Comparison of ENCODE assay signal across 19 mouse cellular contexts in genomic region chr13:29354943-29355342, GRCm38 (mm10).
DNase-seq lines count a peak whose midpoint lies in the region; ATAC-seq lines count a peak whose summit lies in the region.
"Had no signal": no experiment of that assay in that cellular context is flagged by ENCODE, and none has a peak within 500 bp of the region (broad histone marks: within the 10 kb centered on the region; RNA-seq: fewer than 3 reads in every experiment).

No protein-coding gene starts in this region.

- H3K9me3 ChIP-seq in forebrain, embryonic 12.5 days, result 0 out of 2 replicates have a peak, but pooled peaks cover 5% of the 10 kb centered on the region
- no peaks in the 10 kb centered on the region for H3K9me3 ChIP-seq in forebrain, embryonic 11.5 days (ENCODE audit: control insufficient read depth, low read length)
- peaks cover 3% of the 10 kb centered on the region; the same call in 1 of the 2 replicates for H3K9me3 ChIP-seq in kidney, embryonic 16.5 days (ENCODE audit: low read length)
- H3K9me3 ChIP-seq: embryonic facial prominence, embryonic 15.5 days; lung, embryonic 15.5 days had no signal

- 79% methylated on average over 4 of the region's 4 CpGs for WGBS in forebrain, embryonic 12.5 days
- 90% methylated on average over 4 of the region's 4 CpGs for WGBS in forebrain, embryonic 11.5 days
- 81% methylated on average over 4 of the region's 4 CpGs for WGBS in kidney, embryonic 16.5 days

- no peak overlapping the region for H3K4me2 ChIP-seq in forebrain, embryonic 12.5 days
- H3K4me2 ChIP-seq in forebrain, embryonic 11.5 days (ENCODE audit: low read depth, low read length, severe bottlenecking), result no peak overlapping the region
- no peak overlapping the region for H3K4me2 ChIP-seq in kidney, embryonic 16.5 days (replicated peaks; ENCODE audit: low read depth, low read length)
- H3K4me2 ChIP-seq: embryonic facial prominence, embryonic 15.5 days; heart, embryonic 11.5 days; lung, embryonic 15.5 days had no signal

- H3K4me3 ChIP-seq in forebrain, embryonic 12.5 days (replicated peaks), result no peak overlapping the region
- H3K4me3 ChIP-seq in forebrain, embryonic 11.5 days (ENCODE audit: low read depth, low read length), result no peak overlapping the region
- H3K4me3 ChIP-seq in kidney, embryonic 16.5 days (ENCODE audit: low read length), result no peak overlapping the region
- H3K4me3 ChIP-seq: embryonic facial prominence, embryonic 15.5 days; lung, embryonic 15.5 days had no signal

- peak overlapping the region; percentile 19; the same call in 1 of the 2 replicates for H3K27ac ChIP-seq in forebrain, embryonic 12.5 days
- H3K27ac ChIP-seq in forebrain, embryonic 11.5 days (ENCODE audit: low read depth, low read length), result no peak overlapping the region
- H3K27ac ChIP-seq in kidney, embryonic 16.5 days (ENCODE audit: low read length), result peak overlapping the region; percentile 79
- H3K27ac ChIP-seq: embryonic facial prominence, embryonic 15.5 days; liver, embryonic 14.5 days; lung, embryonic 15.5 days had no signal

- DNase-seq in forebrain, embryonic 11.5 days (ENCODE audit: low spot score), result no peak
- DNase-seq in kidney, adult 11 months, result peak; percentile 26
- no peak for DNase-seq in kidney, adult 18-20 months
- DNase-seq in left cerebral cortex, adult 18-20 months (ENCODE audit: low spot score in 2 of 2), result no peak
- no peak for DNase-seq in heart, postnatal 14 days
- DNase-seq: adrenal gland, adult 8-10 months; cerebellum, adult 11 months; embryo, embryonic 11 days; lung, postnatal 4 days; right cerebral cortex, adult 18-20 months; thymus, postnatal 14 days had no signal

- no peak overlapping the region for H3K9ac ChIP-seq in forebrain, embryonic 12.5 days
- H3K9ac ChIP-seq in forebrain, embryonic 11.5 days (ENCODE audit: low read length), result no peak overlapping the region
- no peak overlapping the region for H3K9ac ChIP-seq in kidney, embryonic 16.5 days (replicated peaks; ENCODE audit: low read length)
- H3K9ac ChIP-seq: embryonic facial prominence, embryonic 15.5 days; liver, embryonic 14.5 days; lung, embryonic 15.5 days had no signal

- ATAC-seq in forebrain, embryonic 12.5 days (ENCODE audit: low FRiP score), result no peak
- no peak for ATAC-seq in forebrain, embryonic 11.5 days (replicated peaks; ENCODE audit: low FRiP score)
- no peak for ATAC-seq in kidney, embryonic 16.5 days (ENCODE audit: low FRiP score, low TSS enrichment)
- ATAC-seq: CD4-positive, CD25-positive, alpha-beta regulatory T cell, adult 4 months; Patski had no signal

- no peaks in the 10 kb centered on the region for H3K36me3 ChIP-seq in forebrain, embryonic 12.5 days (replicated peaks)
- H3K36me3 ChIP-seq in forebrain, embryonic 11.5 days (ENCODE audit: control insufficient read depth, insufficient read depth, low read length), result no peaks in the 10 kb centered on the region
- no peaks in the 10 kb centered on the region for H3K36me3 ChIP-seq in kidney, embryonic 16.5 days (ENCODE audit: insufficient read depth, low read length)
- H3K36me3 ChIP-seq: embryonic facial prominence, embryonic 15.5 days; lung, embryonic 15.5 days had no signal

- H3K27me3 ChIP-seq in forebrain, embryonic 12.5 days, result no peaks in the 10 kb centered on the region
- H3K27me3 ChIP-seq in forebrain, embryonic 11.5 days (ENCODE audit: control insufficient read depth, insufficient read depth, low read length), result no peaks in the 10 kb centered on the region
- H3K27me3 ChIP-seq in kidney, embryonic 16.5 days (ENCODE audit: insufficient read depth, low read length), result no peaks in the 10 kb centered on the region
- H3K27me3 ChIP-seq: embryonic facial prominence, embryonic 15.5 days; lung, embryonic 15.5 days; Patski had no signal

- intact Hi-C loops in heart, postnatal 14 days (cut with DNase I), result no loop called here

- H3K4me1 ChIP-seq in forebrain, embryonic 12.5 days, result peaks cover 27% of the 10 kb centered on the region
- H3K4me1 ChIP-seq in forebrain, embryonic 11.5 days (replicated peaks; ENCODE audit: control insufficient read depth, insufficient read depth, low read length), result peaks cover 8% of the 10 kb centered on the region; the same call in 1 of the 2 replicates
- H3K4me1 ChIP-seq in kidney, embryonic 16.5 days (ENCODE audit: insufficient read depth, low read length), result peaks cover 47% of the 10 kb centered on the region
